Mouse (Mus musculus) liver, adult 2 months (tissue): ENCODE results near the gene Gm21773. TPM values are rescaled to one million over a fixed set of nuclear protein-coding genes. Genes with fewer than 3 reads are reported as not detected.
"Not testable (repeated sequence)": the region's sequence is repeated elsewhere in the genome, so short reads cannot be mapped to it uniquely, and the experiment has no call there.

Experiments used
- DNase-seq: peaks from one replicate; pipeline ENCODE4 v3.0.0-alpha.2; 2011; ENCODE audit warnings: low read depth, low spot score; ENCODE audit errors: extremely low read depth
- H3K27ac ChIP-seq: fragments of 200-500 bp; replicated peaks from 2 replicates; pipeline ENCODE4 v1.5.1; 2012; ENCODE audit warnings: low read depth, mild to moderate bottlenecking, control low read depth, inconsistent platforms, low read length; ENCODE audit not compliant: insufficient read depth
- H3K27me3 ChIP-seq: fragments of 200-500 bp; 2 replicates; pipeline ENCODE4 v1.6.1; 2012; ENCODE audit warnings: mild to moderate bottlenecking, moderate library complexity, low read length, inconsistent platforms; ENCODE audit not compliant: control insufficient read depth, insufficient read depth
- H3K36me3 ChIP-seq: fragments of 200-500 bp; 2 replicates; pipeline ENCODE4 v1.6.1; 2012; ENCODE audit warnings: low read length, inconsistent platforms; ENCODE audit not compliant: control insufficient read depth, insufficient read depth
- H3K4me1 ChIP-seq: fragments of 200-500 bp; 2 replicates; pipeline ENCODE4 v1.6.1; 2011; ENCODE audit warnings: low read length; ENCODE audit not compliant: control insufficient read depth, insufficient read depth
- H3K4me3 ChIP-seq: fragments of 200-500 bp; 2 replicates; pipeline ENCODE4 v1.5.1; 2011; ENCODE audit warnings: low read depth, mild to moderate bottlenecking, control low read depth, low read length, moderate library complexity; ENCODE audit not compliant: insufficient read depth
- H3K79me2 ChIP-seq: fragments of 200-500 bp; 2 replicates; pipeline ENCODE4 v1.6.1; 2012; ENCODE audit warnings: inconsistent platforms, mild to moderate bottlenecking, low read length, moderate library complexity; ENCODE audit not compliant: control insufficient read depth, insufficient read depth
- H3K9ac ChIP-seq: fragments of 200-500 bp; 2 replicates; pipeline ENCODE4 v1.6.1; 2012; ENCODE audit warnings: low read depth, mild to moderate bottlenecking, control low read depth, inconsistent platforms, low read length
- WGBS: fragments of 180-500 bp; shearing (Covaris S2); methylation state at CpG from one replicate; pipeline ENCODE4 v1.1.7; 2018; 5-methylcytosine and 5-hydroxymethylcytosine counted together
- polyA plus RNA-seq: library from polyadenylated mRNA; depleted of rRNA; stranded (reverse); fragments of >200 nt; gene quantifications from 2 replicates; pipeline ENCODE4 v1.2.3, GENCODE M21; 2012; rRNA removed
- total RNA-seq: library from RNA; depleted of rRNA; stranded (reverse); fragments of >200 nt; gene quantifications from 2 replicates; pipeline ENCODE4 v1.2.3, GENCODE M21; 2014; rRNA removed

The Gm21773 gene
- not detected in 2 replicates for total RNA-seq
- polyA plus RNA-seq = not detected in 2 replicates

DNA sequence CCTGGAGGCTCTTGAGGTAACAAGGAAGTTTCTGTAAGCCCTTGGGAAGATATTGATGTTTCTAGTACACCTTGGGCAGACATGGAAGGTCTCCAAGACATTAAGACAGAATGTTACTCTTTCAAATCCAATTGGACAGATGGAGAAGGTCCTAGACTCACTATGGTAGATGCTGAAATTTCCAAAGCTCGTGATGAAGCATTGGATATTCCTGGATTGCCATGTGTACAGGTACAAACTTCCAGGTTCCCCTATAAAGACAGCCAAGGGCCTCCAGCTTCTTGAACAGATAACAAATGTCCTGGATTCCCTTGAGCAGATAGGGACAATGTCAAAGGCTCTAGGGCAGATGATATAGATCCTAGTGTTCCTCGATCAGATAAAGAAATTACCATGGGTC, at the start of gene Gm21773:
Gene Gm21773, minus strand, starts transcription at position 101 of the 400 bp plus-strand sequence.
- H3K79me2 ChIP-seq, H3K27ac ChIP-seq, DNase-seq, H3K27me3 ChIP-seq, H3K4me3 ChIP-seq, H3K9ac ChIP-seq, H3K36me3 ChIP-seq, H3K4me1 ChIP-seq: not testable (repeated sequence)
- no CpG with 5 or more reads among the region's 2 CpGs for WGBS
